Mouse (Mus musculus) left cerebral cortex, postnatal 10 days (tissue): ENCODE measurements around the gene 2510039O18Rik. TPM values are rescaled to one million over a fixed set of nuclear protein-coding genes. Genes with fewer than 3 reads are reported as not detected.

ENCODE experiments used
- DNase-seq, 2 experiments: peaks; one replicate each; pipeline ENCODE4 v3.0.0; 2021 to 2022; ENCODE audit warnings: low spot score in 2 of 2, mixed read lengths in 1 of 2; ENCODE audit errors: extremely low spot score in 1 of 2
- intact Hi-C: fragments of 180-260 bp; cut with DNase I; formaldehyde crosslinking; loops from one replicate; pipeline ENCODE4 v1.15.1; 2025
- total RNA-seq, 2 experiments: library from RNA; stranded (reverse); gene quantifications; 2 replicates each; pipeline ENCODE4 v1.2.3; 2021

The 2510039O18Rik gene
- total RNA-seq, result 10 to 100 TPM; 26.8 to 28.4 TPM

DNA sequence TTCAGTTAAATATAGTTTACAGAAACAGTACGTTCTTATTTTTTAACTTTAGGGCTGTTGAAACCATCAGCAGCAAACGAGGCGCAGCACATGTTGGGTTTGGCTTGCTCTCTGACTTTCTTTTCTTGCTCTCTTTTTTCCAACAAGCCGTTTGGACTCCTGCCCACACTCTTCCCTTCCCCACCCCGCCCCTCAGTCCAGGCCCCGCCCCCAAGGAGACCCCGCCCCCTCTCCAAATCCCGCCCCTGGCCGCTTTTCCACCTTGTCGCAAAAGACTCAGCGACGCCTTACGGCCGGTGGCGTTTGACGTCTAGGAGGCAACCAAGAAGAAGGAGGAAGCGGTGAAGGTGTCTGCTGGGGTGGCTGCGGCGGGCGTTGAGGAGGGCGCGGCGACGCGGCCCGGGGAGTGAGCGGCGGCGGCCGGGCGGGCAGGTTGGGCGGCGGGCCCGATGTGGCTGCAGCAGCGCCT lies at the start of gene 2510039O18Rik:
Gene 2510039O18Rik (plus strand): TSS at position 320 of the 469 bp plus-strand sequence.
- intact Hi-C loops, result loop anchor here (5.0 kb wide), 1 partner anchor 33 kb away; no protein-coding TSS in a partner anchor
- peak; percentile 74 to 92 for DNase-seq

DNA sequence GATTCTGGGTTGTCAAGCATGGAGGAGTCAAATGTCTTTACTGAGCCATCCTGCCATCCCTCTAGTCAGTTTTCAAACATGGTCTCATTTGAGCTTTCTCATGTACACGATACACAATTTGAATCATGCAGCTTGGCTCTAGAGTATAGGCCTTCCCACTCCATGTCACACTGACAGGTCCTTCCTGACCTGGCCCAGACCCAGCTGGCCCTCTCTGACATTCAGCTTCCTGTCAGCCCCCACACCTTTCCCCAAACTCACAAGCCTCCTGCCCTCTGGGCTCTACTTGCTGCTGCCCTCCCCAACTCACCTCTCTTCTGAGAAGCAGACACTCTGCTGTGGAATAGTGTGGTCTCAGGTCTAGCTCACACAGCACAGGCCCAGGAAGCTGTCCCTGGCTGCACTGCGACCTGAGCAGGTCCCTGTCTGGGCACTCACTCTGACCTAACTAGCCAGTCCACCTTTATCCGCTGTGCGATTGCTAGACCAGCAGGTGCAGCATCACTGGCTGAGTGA lies 44.8 kb upstream of the 2510039O18Rik start:
- DNase-seq, result no peak
- intact Hi-C loops, result no loop called here

DNA sequence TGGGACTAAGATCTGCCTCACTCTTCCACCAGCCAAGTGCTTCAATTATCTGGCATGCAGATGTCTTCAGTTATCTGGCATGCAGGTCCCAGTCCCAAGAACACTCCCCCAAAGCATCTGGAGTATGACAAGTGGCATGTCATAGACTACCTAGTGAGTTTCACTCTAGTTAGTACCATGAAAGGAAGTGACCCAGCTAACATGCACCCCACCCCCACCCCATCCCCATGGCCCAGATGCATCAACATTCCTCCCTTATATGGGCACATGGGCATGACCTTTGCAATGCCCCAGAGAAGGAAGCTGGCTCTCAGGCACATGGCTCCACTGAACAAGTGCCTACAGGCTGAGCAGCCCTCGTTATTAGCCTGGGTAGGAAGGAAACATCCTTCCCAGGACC lies 44.3 kb upstream of the 2510039O18Rik start:
- DNase-seq, result no peak
- intact Hi-C loops, result no loop called here

DNA sequence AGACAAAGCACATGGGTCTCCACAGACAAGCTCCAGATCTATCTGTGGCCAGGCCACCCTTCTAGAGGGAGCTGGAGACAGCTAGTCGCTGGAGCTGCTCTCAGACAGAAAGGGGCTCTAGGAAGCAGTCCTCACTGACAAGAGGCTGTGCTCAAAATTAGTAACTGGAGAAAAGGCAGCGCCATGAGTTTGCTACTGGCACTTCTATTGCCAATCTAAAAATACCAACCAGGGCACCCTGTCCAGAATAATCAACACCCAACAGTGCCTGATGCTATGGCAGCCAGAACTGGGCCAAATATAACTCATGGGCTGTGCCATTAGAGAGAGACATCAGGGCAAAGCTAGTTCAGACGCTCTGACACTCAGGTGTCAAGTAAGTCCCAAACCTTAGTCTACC lies 43.3 kb upstream of the 2510039O18Rik start:
- no peak for DNase-seq
- intact Hi-C loops, result no loop called here

DNA sequence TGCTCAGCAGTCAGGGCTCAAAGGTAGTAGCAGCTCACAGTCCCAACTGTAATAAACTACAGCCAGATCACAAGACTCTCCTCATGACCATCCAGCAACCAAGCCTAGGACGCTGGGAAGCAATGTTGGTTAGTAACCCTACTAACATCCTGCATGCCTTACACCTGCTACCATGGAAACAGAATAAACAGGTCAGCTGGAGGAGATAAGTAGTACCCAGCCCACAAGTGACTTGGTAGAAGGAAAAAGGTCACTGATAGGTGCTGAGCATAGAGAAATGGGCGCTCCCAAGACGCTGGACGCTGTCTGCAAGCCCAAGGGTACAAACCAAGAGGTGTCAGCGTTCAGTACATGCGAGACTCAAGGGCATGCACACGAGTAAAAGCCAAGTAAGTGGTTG lies 40.2 kb upstream of the 2510039O18Rik start:
- no peak for DNase-seq
- intact Hi-C loops, result no loop called here

DNA sequence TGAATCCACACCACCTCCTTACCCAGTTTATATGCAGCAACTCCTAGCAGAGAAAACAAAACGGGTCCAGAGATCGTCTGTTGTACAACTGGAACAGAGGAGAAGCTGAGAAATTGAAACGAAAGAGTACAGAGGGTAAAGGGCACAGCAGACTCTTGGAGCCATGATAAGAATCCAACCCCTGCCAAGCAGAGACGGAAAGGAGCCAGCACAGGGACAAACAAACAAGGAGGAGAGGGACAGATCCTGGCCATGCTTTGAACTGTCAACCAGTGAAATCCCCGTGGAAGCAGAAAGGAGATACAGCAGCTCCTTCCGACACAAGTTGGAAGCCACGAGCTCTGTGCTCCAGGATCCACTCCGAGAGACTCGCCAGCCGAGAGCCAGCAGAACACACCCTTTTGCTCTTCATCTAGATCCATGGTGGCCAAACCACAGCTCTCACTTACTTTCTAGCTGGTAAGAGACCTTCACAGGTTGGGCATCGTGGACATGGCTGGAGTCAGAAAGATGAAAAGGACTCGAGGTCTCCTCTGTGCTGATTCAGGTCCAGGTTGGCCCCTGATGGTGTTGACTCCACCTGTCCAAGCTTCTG lies 37.7 kb upstream of the 2510039O18Rik start:
- DNase-seq, result no peak
- intact Hi-C loops, result no loop called here

DNA sequence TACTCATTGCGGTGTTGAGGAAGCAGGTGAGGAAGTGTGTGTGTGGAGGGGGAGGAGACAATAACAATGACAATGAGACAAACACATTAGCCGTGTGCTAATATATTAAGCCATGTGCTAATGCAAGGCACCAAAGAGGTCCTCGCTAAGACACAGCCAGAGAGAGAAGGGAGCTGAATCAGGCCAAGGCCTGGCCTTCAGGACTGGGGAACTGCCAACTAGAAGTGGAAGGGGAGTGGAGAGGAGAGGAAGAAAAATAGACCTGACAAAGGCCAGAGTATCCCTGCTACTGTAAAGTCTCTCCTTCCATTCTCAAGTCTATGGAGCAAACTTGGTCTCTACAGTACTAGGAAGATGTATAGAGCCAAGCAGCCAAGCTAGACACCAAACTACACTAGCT lies 37.1 kb upstream of the 2510039O18Rik start:
- intact Hi-C loops, result no loop called here
- DNase-seq, result no peak

DNA sequence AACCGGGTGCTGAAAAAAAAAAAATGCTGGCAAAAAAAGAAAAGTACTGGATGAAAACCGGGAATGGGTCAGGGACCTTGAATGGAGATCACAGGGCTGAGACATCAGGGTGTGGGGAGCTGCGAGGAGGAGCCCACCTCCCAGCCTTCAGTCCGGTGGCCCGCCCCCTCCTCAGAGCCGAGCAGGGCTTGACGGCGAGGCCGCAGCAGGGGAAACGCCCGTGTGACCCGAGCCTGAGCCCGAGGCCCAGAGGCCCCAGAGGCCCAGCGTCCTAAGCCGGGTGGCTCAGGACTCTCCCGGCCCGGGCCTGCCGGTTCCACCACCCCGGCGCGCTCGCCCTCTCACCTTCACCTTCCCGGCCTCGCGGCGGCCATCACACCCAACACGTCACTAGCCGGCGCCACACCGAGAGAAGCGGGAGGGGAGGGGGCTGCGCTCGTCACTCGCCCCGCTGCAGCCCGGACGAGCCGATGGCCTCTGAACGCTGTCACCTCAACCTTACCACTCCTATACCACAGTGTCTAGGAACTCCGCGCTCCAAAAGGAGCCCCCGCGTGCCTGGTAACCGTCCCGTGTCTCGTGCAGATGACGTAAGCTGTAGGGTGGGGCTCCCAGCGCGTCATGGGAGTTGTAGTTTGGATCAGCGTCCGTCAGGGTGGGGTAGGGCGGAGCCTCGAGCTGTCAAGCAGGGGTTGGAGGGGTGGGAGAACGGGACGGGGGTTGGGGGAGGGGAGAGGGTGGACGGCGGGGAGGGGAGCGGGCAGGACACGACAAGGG lies 36.2 kb upstream of the 2510039O18Rik start, which contains the start of gene Mfn2:
Gene Mfn2 (minus strand): TSS at position 392 of the 777 bp plus-strand sequence.
- peak; percentile 89 to 94 for DNase-seq
- intact Hi-C loops, result loop anchor here (5.0 kb wide), 1 partner anchor 38 kb away; the partner anchor contains the start of gene 2510039O18Rik

DNA sequence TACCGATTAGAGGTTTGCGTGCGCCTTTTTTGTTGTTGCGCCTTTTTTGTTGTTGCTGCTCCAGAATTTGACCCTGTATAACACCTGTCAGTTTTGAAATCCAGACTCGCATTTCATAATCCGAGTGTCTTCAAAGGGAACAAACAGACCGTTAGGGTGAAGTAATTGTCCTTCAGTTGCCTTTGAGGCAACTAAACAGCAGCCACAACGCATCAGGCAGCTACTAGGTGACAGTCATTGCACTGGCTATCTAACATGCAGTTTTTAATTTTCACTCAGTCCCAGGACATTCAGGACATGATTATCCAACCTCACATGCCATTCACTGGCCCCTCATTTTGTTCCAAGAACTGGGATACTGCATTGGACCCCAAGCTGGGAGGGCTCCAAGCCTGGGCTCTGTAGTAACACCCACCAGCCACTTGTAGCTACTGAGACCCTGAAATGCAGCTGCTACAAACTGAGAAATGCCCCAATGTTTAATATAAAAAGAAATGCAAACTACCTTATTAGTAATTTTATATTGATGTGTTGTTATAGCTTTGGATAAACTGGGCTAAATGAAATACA lies 35.5 kb upstream of the 2510039O18Rik start:
- intact Hi-C loops, result loop anchor here (5.0 kb wide), 1 partner anchor 37 kb away; the partner anchor contains the start of gene 2510039O18Rik
- DNase-seq, result no peak

DNA sequence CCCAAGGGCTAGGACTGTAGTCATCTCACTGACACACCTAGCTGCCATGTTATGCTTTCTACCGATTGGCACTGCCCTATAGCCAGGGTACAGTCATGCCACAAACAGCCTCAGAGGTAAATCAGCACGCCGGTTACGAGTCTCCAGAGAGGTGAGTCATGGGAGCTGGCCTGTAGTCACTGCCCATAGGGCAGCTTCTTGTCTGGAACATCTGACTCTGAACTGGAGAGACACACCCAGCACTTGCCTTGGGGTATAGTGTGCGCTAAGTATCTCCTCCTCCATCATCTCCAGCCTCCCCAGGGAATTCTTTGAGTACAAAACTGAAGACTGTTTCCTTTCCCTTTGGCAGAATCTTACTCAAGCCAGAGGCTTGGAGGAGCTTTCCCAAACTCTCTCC lies 34.5 kb upstream of the 2510039O18Rik start:
- intact Hi-C loops, result loop anchor here (5.0 kb wide), 1 partner anchor 36 kb away; the partner anchor contains the start of gene 2510039O18Rik
- no peak for DNase-seq

DNA sequence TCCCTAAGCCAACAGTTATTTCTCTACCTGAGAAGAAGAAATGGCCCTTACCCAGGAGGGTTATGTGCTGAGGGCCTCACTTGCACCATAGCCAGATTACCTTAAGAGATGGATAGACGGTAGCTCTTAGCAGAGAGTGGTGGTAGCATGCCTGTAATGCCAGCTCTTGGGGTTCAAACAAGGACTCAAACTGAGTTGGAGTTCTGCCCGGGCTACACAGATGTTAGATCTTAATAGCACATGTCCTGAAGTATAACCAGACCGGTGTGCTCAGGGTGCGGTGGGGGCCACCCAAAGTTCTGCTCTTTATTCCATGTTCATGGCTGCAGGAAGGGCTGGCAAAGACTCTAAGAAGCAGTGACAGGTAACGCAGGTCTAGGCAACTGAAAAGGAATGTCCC lies 31.2 kb upstream of the 2510039O18Rik start:
- intact Hi-C loops, result loop anchor here (5.0 kb wide), 1 partner anchor 33 kb away; the partner anchor contains the start of gene 2510039O18Rik
- no peak for DNase-seq

DNA sequence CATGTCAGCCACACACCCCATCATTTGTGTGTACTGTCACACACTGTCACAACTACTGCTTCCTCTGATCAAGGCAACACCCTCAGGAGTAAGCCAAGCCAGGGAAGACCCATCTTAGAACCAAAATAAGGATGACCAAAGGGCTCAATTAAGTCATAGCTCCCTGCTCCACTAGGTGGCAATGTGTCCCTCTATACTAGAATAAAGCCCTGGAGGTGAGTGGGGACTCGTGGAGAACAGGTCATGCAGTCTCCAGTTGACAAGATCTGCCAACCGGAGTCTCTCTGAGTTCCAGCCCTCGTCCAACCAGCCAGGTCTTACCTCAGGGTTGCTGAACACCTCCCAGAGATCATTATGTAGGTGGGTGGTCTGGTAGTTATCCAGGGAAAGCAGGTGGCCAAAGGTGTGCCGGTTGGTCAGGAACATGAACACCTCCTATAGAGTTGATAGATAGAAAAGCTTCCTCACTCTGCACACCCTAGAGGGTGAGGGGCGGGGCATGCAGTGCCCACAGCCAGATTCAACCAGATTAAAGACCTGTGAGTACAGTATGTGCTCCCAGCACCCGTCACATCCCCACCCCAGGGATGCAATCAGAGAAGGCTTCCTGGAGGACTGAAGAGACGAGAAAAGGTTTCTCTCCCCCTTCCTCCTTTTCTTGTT lies 22.1 kb upstream of the 2510039O18Rik start:
- intact Hi-C loops, result no loop called here

DNA sequence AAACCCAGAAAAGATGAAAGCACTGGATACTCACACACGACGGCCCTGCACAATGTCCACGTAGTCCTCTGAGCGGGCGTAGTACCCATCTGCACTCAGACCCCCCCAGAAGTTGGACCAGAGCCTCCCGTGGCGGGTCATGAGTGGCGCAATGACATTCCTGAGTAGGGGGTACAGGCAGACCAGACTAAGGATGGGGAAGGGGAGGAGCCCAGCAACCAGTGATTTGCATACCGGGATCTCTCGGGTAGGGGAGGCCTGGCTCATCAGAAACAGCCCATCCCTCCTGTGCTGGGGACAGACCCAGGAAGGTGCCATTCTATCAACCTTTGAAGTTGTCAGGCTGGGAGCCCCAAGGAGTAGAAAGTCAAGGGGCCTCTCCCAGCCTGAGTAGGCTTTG lies 19.7 kb upstream of the 2510039O18Rik start:
- intact Hi-C loops, result no loop called here
- DNase-seq, result no peak

More for the DNA sequence above, 22.1 kb upstream of the 2510039O18Rik start:
- DNase-seq, result peak in 1 of 2 experiments; percentile 62

DNA sequence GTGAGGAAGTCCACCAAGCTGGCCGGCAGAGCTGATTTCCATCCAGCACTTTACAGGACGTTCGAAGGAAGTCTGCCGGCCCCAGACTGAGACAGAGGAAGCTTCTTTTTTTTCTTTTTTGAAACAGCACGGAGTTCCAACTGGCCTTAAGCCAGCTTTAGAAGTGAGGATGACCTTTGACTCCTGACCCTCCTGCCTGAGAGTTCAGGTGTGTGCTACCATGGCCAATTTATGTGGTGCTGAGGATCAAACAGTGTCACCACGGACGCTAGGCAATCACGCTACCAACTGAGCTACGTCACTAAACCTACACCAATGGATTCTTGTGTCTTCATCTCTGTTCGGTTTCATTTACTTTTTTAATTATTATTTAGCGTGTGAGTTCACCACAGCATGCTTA lies 18.4 kb upstream of the 2510039O18Rik start:
- intact Hi-C loops, result no loop called here
- no peak for DNase-seq

DNA sequence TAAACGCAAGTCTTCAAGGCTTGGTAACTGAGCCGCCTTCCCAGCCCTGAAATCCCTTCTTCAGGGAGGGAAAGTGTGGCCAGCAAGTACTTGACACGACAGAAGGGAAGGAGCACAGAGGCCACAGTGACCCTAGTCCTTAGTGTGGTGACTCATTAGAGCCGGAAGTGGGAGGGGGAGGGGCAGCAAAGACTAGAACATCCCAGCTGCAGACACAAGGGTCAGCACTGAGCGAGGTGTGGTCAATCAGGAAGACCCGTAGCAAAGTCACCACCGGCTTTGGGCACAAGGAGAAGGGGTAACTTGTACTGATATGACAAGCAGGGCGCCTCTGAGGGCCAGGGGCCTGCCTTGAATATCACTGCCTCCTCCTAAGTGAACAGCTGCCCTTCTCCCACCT lies 13.0 kb upstream of the 2510039O18Rik start:
- intact Hi-C loops, result no loop called here
- peak in 1 of 2 experiments; percentile 80 for DNase-seq

DNA sequence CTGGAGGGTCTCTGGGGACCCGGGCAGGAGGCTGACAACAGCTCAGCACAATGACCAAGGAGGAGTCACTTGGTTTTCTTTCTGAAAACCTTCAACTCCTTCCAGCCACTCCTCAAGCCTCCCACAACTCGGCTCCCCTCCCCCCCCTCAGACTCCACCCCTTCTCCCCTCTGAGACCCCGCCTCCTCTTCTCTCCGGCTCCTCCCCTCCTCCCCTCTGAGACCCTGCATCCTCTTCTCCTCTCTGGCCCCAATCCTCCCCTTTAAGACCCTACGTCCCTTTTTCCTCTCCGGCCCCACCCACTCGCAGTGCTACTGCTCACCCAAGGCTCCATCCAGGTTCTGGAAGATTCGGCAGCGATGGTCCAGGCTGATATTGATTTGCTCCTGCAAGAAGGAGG lies 12.6 kb upstream of the 2510039O18Rik start:
- DNase-seq, result no peak
- intact Hi-C loops, result no loop called here

DNA sequence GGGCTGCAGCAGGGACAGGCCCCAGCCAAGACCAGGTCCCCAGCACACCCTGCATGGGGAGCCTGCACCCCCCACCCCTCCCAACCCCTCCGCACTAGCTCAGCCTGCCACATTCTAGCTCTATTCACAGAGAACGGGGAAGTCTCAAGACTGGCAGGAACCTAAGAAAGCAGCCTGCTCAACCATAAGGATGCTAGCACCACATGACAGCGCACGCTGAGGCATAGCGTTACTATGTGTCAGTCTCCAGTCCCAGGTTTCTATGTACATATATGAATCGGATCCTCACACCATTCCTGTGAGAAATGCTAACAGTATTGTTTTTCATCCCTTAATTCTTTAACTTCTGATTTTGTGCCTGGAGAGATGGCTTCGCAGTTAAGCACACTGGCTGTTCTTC lies 12.2 kb upstream of the 2510039O18Rik start:
- intact Hi-C loops, result no loop called here
- no peak for DNase-seq

DNA sequence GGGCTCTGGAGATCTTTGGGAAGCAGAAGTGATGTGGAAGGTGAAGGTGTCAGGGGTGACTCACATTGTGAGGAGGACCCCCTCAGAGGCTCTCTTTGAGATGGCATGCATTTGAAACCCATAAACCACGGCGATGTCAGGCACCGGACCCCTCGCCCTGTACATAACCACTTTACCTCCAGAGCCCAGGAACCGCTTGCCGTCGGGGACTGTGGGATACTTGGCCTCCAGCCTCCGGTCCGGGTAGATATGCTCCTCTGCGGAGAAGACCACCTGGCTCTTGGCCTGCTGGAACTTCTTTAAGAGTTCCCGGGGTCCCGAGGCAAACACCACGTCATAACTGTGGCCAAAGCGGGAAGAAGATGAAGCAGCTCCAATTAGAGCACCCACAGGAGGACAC lies 9.7 kb upstream of the 2510039O18Rik start:
- intact Hi-C loops, result no loop called here
- DNase-seq, result no peak

DNA sequence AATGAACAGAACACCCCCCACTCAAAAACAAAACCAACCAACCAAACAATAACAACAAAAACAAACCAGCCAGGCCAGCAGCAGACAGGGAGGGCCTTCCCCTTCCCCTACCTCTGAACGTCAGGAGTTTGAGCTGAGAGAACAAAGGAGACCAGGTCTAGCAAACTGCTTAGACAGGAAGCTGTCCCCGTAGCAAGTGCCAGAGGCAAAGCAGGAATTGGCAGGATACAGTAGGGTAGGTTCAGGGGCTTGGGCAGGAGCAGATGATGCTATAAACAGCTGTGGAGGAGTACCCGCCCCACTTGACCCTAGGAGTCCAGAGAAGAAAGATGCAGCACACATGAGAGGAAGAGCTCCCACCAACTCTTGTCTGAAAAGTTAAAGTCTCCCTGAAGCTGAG lies 6.6 kb upstream of the 2510039O18Rik start:
- intact Hi-C loops, result no loop called here
- DNase-seq, result no peak
